Mouse (Mus musculus) hindbrain, embryonic 16.5 days (tissue): ENCODE measurements around the gene Nfkb1. TPM values are rescaled to one million over a fixed set of nuclear protein-coding genes. Genes with fewer than 3 reads are reported as not detected.

Experiments used
- ATAC-seq: fragments of 200-750 bp; cut with Nextera tagmentation; 2 replicates; pipeline ENCODE4 v1.8.0; 2017; ENCODE audit warnings: moderate TSS enrichment, moderate library complexity
- H3K27ac ChIP-seq: fragments of 300-500 bp; sonication (generic); 2 replicates; pipeline ENCODE4 v1.5.1; 2014; ENCODE audit warnings: low read depth, mild to moderate bottlenecking, control low read depth, low read length, moderate library complexity
- H3K27me3 ChIP-seq: fragments of 300-500 bp; sonication (generic); replicated peaks from 2 replicates; pipeline ENCODE4 v1.6.1; 2014; ENCODE audit warnings: low read length; ENCODE audit not compliant: control insufficient read depth, insufficient read depth
- H3K36me3 ChIP-seq: fragments of 300-500 bp; sonication (generic); 2 replicates; pipeline ENCODE4 v1.6.1; 2014; ENCODE audit warnings: mild to moderate bottlenecking, low read length, moderate library complexity, mixed read lengths; ENCODE audit not compliant: control insufficient read depth, insufficient read depth
- H3K4me1 ChIP-seq: fragments of 300-500 bp; sonication (generic); 2 replicates; pipeline ENCODE4 v1.6.1; 2014; ENCODE audit warnings: low read depth, low read length; ENCODE audit not compliant: control insufficient read depth, insufficient read depth
- H3K4me2 ChIP-seq: fragments of 300-500 bp; sonication (generic); 2 replicates; pipeline ENCODE4 v1.6.1; 2014; ENCODE audit warnings: mild to moderate bottlenecking, low read length, control low read depth, moderate library complexity
- H3K4me3 ChIP-seq: fragments of 300-500 bp; sonication (generic); 2 replicates; pipeline ENCODE4 v1.5.1; 2014; ENCODE audit warnings: mild to moderate bottlenecking, low read length, control low read depth, moderate library complexity
- H3K9ac ChIP-seq: fragments of 300-500 bp; sonication (generic); 2 replicates; pipeline ENCODE4 v1.6.1; 2014; ENCODE audit warnings: low read depth, mild to moderate bottlenecking, control low read depth, low read length, moderate library complexity
- H3K9me3 ChIP-seq: fragments of 300-500 bp; sonication (generic); 2 replicates; pipeline ENCODE4 v1.6.1; 2014; ENCODE audit warnings: mild to moderate bottlenecking, low read length, moderate library complexity; ENCODE audit not compliant: control insufficient read depth
- WGBS: fragments of 180-500 bp; shearing (Covaris S2); extraction: QIAGEN DNeasy Blood & Tissue Kit; methylation state at CpG from one replicate; pipeline ENCODE4 v1.1.7; 2014; 5-methylcytosine and 5-hydroxymethylcytosine counted together
- polyA plus RNA-seq: library from polyadenylated mRNA; unstranded; fragments of >200 nt; fragmentation: Nextera tagmentation; extraction: Ambion mirVana; gene quantifications from 2 replicates; pipeline ENCODE4 v1.2.1, GENCODE M21; 2015

Gene Nfkb1
- polyA plus RNA-seq, 1 experiment from 2014 or later: 7.5 TPM

DNA sequence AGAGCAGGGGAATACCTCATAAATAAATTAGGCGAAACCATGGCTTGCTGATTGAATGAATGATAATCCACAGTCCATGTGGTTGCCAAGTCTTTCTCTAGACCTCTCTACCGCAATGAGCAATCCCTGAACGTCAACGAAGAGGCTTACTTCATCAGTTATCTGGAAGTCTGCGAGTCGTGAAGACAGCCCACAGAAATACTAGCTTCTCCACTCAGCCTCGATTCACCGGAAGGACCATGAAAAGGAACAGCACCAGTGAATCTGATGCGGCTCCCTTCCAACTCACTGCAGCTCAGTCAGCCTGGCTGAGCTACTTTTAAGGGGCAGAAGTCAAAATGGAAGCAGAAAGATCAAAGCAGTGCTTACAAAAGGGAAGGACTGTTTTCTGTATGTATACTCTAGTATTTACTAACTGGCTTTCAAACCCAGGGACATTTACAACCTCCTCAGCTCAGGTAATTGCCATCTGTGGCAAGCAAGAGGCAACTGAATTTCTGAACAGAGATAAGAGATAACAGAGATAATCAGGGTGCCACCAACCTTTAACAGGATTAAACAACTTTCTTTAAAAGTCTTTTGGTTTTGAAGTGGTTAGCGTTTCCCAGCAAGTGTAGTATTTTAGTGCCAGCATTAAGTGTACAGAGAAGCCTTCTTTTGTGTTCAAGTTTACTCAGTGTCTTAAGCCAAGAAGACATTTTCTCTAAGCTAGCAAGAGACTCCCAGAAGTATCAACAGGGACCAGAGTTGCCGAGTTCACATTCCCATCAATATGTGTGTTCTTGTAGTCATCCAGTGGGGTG is 2.2 kb downstream of the Nfkb1 start:
- 58% methylated on average over 11 of the region's 11 CpGs for WGBS
- H3K4me3 ChIP-seq: no peak overlapping the region
- peaks cover 24% of the 10 kb centered on the region for H3K4me1 ChIP-seq
- H3K9me3 ChIP-seq: no peaks in the 10 kb centered on the region
- H3K27me3 ChIP-seq: no peaks in the 10 kb centered on the region
- 0 out of 2 replicates have a peak overlapping the region, but pooled peaks have one; percentile 21 for H3K9ac ChIP-seq
- H3K36me3 ChIP-seq: no peaks in the 10 kb centered on the region
- peak overlapping the region; percentile 87 for H3K4me2 ChIP-seq
- ATAC-seq: no peak
- H3K27ac ChIP-seq: no peak overlapping the region

DNA sequence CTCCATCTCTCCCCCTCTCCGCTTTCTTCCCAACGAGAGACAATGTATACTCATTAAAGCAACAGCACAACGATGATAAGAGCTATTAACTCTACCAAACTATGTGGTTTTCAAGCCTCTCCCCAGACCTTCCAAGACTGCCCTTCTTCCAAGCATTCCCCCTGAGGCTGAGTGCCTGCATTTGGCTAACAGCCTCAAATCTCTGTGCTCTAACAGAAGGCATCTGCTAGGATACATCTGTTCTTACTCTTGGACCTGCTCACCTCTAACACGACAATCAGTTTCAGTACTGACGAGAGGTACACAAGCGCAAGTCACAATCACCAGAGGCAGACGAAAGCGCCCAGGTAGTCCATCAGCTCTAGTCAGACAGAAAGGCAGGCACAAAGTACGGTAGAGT is 3.4 kb downstream of the Nfkb1 start:
- H3K9ac ChIP-seq: no peak overlapping the region

DNA sequence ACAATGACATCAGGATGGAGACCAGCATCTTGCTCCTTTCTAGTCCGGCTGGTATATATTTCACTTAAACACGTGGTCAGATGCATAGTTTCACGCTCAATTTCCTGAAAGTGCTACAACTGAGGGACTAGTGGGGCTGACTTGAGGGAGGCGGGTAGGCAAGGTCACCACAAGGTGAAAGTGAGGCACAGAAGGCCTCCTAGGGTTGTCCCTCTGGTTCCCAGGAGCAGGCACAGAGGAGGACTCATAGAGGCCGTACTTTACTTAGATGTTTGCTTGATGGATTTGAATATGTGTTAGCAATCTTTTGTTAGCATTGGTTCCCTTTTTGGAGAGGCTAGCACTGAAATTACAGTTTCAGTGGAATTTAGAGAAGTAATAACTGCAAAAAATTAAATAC is 4.9 kb downstream of the Nfkb1 start:
- Histone ChIP-seq H3K9ac (no peak overlapping the region), H3K4me2 (no peak overlapping the region), H3K9me3 (no peaks in the 10 kb centered on the region), H3K4me1 (peaks cover 12% of the 10 kb centered on the region), H3K27ac (no peak overlapping the region), H3K27me3 (no peaks in the 10 kb centered on the region), H3K36me3 (no peaks in the 10 kb centered on the region), H3K4me3 (no peak overlapping the region)
- no peak for ATAC-seq
- 76% methylated on average over 5 of the region's 5 CpGs for WGBS

More for the DNA sequence above, 3.4 kb downstream of the Nfkb1 start:
- WGBS: 73% methylated on average over 9 of the region's 9 CpGs
- H3K4me2 ChIP-seq: no peak overlapping the region
- H3K27me3 ChIP-seq: no peaks in the 10 kb centered on the region
- ATAC-seq: no peak
- peaks cover 23% of the 10 kb centered on the region for H3K4me1 ChIP-seq
- H3K9me3 ChIP-seq: no peaks in the 10 kb centered on the region
- H3K27ac ChIP-seq: no peak overlapping the region
- no peaks in the 10 kb centered on the region for H3K36me3 ChIP-seq
- H3K4me3 ChIP-seq: no peak overlapping the region

DNA sequence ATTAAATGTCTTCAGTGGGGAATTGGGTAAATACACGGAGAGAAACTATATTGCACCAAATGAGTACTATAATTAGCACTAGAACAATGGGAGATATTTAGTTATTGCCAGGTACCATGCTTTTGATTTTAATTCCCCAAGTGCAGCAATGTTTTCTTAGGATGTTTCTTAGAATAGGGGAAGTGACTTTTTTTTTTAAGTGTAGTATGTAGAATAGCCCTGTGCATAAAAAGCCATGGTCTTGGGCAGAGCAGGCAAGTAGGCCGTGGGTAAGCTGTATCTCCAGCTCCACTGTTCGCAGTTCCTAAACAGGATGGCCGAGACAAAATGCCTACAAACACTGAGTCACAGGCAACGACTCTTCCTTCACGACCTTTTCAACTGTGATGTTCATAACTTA is 8.1 kb downstream of the Nfkb1 start:
- Histone ChIP-seq H3K36me3 (no peaks in the 10 kb centered on the region), H3K27me3 (no peaks in the 10 kb centered on the region), H3K4me3 (no peak overlapping the region), H3K27ac (no peak overlapping the region), H3K4me2 (no peak overlapping the region), H3K9me3 (no peaks in the 10 kb centered on the region), H3K9ac (no peak overlapping the region), H3K4me1 (no peaks in the 10 kb centered on the region)
- ATAC-seq: no peak
- 79% methylated on average over 6 of the region's 6 CpGs for WGBS

DNA sequence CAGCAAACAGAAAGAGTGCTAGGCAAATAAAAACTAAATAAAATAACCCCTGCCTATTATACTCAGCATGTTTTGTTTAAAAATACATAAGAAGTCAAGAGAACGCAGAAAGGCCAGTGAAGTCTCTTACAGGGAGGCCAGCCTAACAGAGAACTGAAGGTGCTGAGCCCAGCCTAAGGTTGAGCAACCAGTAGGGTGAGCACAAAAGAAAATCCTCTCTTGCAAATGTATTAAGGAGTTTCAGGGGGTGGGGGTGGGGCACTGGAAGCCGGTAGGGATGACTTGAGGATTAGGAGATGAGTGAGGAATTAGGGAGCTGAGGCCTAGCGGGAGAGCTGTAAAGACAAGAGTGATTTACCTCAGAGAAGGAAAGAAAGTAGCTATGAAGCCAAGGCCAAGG is 9.1 kb downstream of the Nfkb1 start:
- no peaks in the 10 kb centered on the region for H3K4me1 ChIP-seq
- no peak for ATAC-seq
- 30% methylated on average over 3 of the region's 3 CpGs for WGBS

DNA sequence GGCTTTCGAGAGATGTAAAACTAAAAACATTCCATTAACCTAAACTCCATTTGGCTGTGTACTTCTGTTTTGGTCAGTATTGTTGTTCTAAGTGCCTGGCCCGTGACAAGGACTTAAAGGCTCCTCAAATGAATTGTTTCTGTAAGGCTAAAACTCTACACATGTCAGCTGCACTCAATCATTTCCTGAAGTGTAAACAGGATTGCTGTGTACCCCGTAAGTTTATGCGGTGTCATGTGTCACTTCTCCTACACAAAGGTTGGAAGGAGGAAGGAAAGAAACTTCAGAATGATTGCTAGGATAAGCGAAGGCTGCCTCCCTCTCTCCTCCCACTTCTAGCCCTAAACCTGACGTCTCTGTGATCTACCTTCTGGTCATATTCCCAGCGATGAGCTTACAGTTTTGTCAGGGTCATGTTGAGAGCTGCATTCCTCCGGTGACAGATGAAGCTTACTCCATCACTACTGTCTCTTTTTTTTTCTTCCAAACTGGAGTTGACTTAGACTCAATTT is 10.0 kb downstream of the Nfkb1 start:
- no peak for ATAC-seq
- no peaks in the 10 kb centered on the region for H3K9me3 ChIP-seq
- H3K36me3 ChIP-seq: no peaks in the 10 kb centered on the region
- H3K27me3 ChIP-seq: no peaks in the 10 kb centered on the region
- H3K4me2 ChIP-seq: no peak overlapping the region
- 77% methylated on average over 8 of the region's 8 CpGs for WGBS
- H3K9ac ChIP-seq: no peak overlapping the region
- H3K4me1 ChIP-seq: no peaks in the 10 kb centered on the region
- H3K4me3 ChIP-seq: no peak overlapping the region
- no peak overlapping the region for H3K27ac ChIP-seq

More for the DNA sequence above, 9.1 kb downstream of the Nfkb1 start:
- H3K9ac ChIP-seq: no peak overlapping the region
- no peak overlapping the region for H3K4me3 ChIP-seq
- H3K27me3 ChIP-seq: no peaks in the 10 kb centered on the region
- H3K36me3 ChIP-seq: no peaks in the 10 kb centered on the region
- H3K9me3 ChIP-seq: no peaks in the 10 kb centered on the region
- H3K4me2 ChIP-seq: no peak overlapping the region
- no peak overlapping the region for H3K27ac ChIP-seq

DNA sequence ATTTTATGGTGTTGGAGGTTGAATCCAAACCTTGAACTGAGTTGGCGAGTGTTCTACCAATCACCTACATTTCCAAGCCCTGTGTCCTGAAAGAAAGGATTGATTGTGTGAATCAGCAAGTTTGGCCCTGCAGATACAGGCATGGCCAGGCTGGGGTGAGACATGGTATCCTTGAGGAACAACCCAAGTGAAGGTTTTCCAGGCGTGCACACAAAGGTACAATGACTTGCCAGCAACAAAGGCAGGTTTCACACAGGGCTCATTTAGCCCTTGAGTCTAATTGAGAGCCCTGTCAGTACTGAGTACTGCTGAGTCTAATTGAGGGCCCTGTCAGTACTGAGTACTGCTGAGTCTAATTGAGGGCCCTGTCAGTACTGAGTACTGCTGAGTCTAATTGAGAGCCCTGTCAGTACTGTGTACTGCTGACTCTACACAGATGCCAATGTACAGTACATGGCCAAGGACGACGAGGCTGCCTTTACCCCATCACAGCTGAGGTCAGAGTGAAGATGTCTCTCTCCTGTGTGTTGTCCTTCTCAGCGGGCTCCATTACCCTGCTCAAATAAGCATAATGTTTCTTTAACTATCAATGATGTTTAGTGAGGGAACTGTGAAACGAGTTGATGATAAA is 11.0 kb downstream of the Nfkb1 start:
- 82% methylated on average over 6 of the region's 6 CpGs for WGBS

DNA sequence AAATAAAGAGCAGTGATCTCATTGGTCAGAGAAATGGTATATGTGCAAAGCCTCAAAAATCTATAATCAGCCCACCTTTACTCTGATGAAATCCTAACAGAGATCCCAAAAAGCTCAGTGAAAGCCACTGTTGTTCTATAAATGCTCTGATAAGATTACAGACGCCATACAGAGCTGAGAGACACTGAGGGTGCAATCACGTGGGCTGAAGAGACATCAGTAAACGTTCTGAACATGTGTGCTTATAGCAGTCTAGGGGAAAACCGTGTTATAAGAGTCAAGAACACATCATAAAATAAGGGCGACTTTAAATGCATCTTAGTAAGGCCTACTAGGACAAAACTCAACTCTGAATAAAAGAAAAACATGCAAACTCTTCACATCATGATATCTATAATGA is 14.3 kb downstream of the Nfkb1 start:
- Histone ChIP-seq H3K9me3 (no peaks in the 10 kb centered on the region), H3K4me2 (no peak overlapping the region), H3K27ac (no peak overlapping the region), H3K4me1 (peaks cover 14% of the 10 kb centered on the region), H3K36me3 (no peaks in the 10 kb centered on the region), H3K9ac (no peak overlapping the region), H3K4me3 (no peak overlapping the region), H3K27me3 (no peaks in the 10 kb centered on the region)
- ATAC-seq: no peak
- 79% methylated on average over 5 of the region's 5 CpGs for WGBS

More for the DNA sequence above, 11.0 kb downstream of the Nfkb1 start:
- Histone ChIP-seq H3K4me1 (no peaks in the 10 kb centered on the region; the same call in none of the 2 replicates), H3K27ac (no peak overlapping the region), H3K9me3 (no peaks in the 10 kb centered on the region), H3K4me3 (no peak overlapping the region), H3K36me3 (no peaks in the 10 kb centered on the region), H3K4me2 (no peak overlapping the region), H3K27me3 (no peaks in the 10 kb centered on the region), H3K9ac (no peak overlapping the region)
- 0 out of 2 replicates have a peak, but pooled peaks have one; percentile 14 for ATAC-seq

DNA sequence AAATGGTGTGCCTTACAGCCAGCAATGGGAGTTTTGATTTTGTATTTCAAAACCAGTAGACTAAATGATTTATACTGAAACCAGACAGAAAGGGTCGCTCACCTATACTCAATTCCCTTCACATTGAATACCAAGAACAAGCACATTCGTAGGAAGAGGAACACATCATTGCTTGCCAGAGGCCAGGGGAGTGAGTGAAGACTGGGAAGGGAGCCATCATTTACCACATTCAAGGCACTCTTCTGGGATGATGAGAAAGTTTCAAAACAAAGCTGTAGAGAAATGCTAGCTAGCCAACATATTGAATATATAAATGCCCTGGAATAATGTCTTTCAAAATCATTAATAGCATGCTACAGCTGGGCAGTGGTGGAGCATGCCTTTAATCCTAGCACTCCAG is 15.0 kb downstream of the Nfkb1 start:
- Histone ChIP-seq H3K27ac (no peak overlapping the region), H3K9me3 (no peaks in the 10 kb centered on the region), H3K4me1 (peaks cover 14% of the 10 kb centered on the region), H3K4me3 (no peak overlapping the region), H3K27me3 (no peaks in the 10 kb centered on the region), H3K9ac (no peak overlapping the region), H3K4me2 (no peak overlapping the region), H3K36me3 (no peaks in the 10 kb centered on the region)
- WGBS: 66% methylated on average over 2 of the region's 2 CpGs
- ATAC-seq: no peak
